ENCODE assay signal across 11 mouse cellular contexts in the genomic region with DNA sequence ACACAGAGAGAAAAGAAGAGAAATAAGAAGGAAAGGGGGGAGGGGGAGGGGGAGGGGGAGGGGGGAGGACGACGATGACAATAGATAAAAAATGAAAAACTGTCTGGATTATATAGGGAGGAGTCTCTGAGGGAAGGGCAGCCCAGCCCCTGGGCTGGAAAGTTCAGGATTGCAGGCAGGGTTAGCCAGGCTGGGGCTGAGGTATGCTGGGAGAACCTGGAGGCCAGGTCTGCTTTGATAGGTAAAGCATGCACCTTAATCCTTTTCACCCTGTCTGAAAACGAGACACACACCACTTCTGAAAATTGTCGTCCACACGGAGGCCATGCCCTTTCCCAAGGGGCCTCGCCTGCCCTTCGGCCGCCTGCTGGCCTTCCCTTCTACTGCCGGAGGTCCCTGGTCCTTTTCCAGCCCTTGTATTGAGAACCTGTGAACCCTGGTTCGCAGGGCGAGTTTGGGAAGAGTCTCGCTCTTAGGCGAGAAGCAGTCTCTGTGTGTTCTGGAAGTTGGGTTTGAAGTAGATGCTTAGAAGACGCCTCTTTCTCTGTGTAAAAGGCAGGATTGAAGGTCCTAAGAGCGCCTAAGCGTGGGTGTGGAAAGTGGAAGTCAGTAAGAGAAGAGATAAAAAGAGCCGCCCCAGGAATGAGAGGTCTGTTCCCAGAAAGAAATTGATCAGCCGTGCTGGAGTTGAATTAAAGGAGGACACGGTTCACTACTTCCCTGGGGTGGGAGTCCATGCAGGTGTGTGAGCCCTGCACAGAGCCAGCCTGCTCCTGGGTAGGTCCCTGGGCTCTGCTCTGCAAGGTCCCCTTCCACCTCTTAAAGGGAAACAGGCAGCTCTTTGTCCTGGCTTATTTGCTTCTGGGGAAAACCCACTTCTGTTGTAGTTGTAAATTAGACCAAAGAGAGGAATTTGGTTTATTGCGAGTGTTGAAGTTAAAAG.
DNase-seq lines count a peak whose midpoint lies in the region; ATAC-seq and TF ChIP-seq lines count a peak whose summit lies in the region.
"Had no signal": no experiment of that assay in that cellular context is flagged by ENCODE, and none has a peak within 500 bp of the region (broad histone marks: within the 10 kb centered on the region; RNA-seq: fewer than 3 reads in every experiment).

No protein-coding gene starts in this region.

- TF ChIP-seq CTCF in hindbrain, postnatal 0 days (IDR thresholded peaks at IDR 0.05; ENCODE audit: low read depth) = no peak

- ATAC-seq in heart, embryonic 16.5 days (replicated peaks; ENCODE audit: extremely low read depth, insufficient read depth, low FRiP score) = no peak
- no peak for ATAC-seq in hindbrain, postnatal 0 days
- 0 out of 2 replicates have a peak, but pooled peaks have one; percentile 48 for ATAC-seq in midbrain, embryonic 11.5 days (ENCODE audit: low FRiP score)

- peak overlapping the region; percentile 65 for H3K27ac ChIP-seq in heart, embryonic 16.5 days (ENCODE audit: low read length)
- H3K27ac ChIP-seq in embryonic facial prominence, embryonic 10.5 days (replicated peaks) = peak overlapping the region; percentile 36
- H3K27ac ChIP-seq in hindbrain, postnatal 0 days = peak overlapping the region; percentile 38; the same call in 1 of the 2 replicates
- H3K27ac ChIP-seq in midbrain, embryonic 11.5 days (ENCODE audit: low read depth, low read length) = no peak overlapping the region

- peaks cover 17% of the 10 kb centered on the region for H3K4me1 ChIP-seq in heart, embryonic 16.5 days (ENCODE audit: control insufficient read depth, insufficient read depth, low read length)
- H3K4me1 ChIP-seq in embryonic facial prominence, embryonic 10.5 days = peaks cover 60% of the 10 kb centered on the region
- H3K4me1 ChIP-seq in hindbrain, postnatal 0 days (ENCODE audit: insufficient read depth, low read length) = peaks cover 8% of the 10 kb centered on the region
- H3K4me1 ChIP-seq in midbrain, embryonic 11.5 days (ENCODE audit: control insufficient read depth, insufficient read depth, low read length) = no peaks in the 10 kb centered on the region

- no peak overlapping the region for H3K4me3 ChIP-seq in heart, embryonic 16.5 days (ENCODE audit: low read length)
- H3K4me3 ChIP-seq in embryonic facial prominence, embryonic 10.5 days = no peak overlapping the region
- H3K4me3 ChIP-seq in hindbrain, postnatal 0 days (ENCODE audit: low read length) = no peak overlapping the region
- no peak overlapping the region for H3K4me3 ChIP-seq in midbrain, embryonic 11.5 days (ENCODE audit: low read depth, low read length)
- H3K4me3 ChIP-seq: myocyte had no signal

- H3K36me3 ChIP-seq in heart, embryonic 16.5 days (ENCODE audit: control insufficient read depth, insufficient read depth) = no peaks in the 10 kb centered on the region
- peaks cover 20% of the 10 kb centered on the region for H3K36me3 ChIP-seq in embryonic facial prominence, embryonic 10.5 days (replicated peaks)
- no peaks in the 10 kb centered on the region for H3K36me3 ChIP-seq in hindbrain, postnatal 0 days (ENCODE audit: insufficient read depth, low read length)
- no peaks in the 10 kb centered on the region for H3K36me3 ChIP-seq in midbrain, embryonic 11.5 days (ENCODE audit: control insufficient read depth, insufficient read depth, low read length)

- no peak for DNase-seq in heart, postnatal 25 days (ENCODE audit: low spot score)
- DNase-seq in embryonic facial prominence, embryonic 10.5 days (ENCODE audit: low spot score) = peak; percentile 38
- DNase-seq in hindbrain, postnatal 0 days (ENCODE audit: low spot score) = no peak
- DNase-seq in midbrain, embryonic 11.5 days (ENCODE audit: low spot score, missing footprints) = no peak
- no peak for DNase-seq in right cerebral cortex, postnatal 4 days
- DNase-seq in embryo, embryonic 10.5 days (ENCODE audit: low spot score) = no peak
- DNase-seq in cerebellum, postnatal 10 days = no peak
- DNase-seq: adrenal gland, adult 8-10 months; cerebellum, adult 9-10 months had no signal

- no peaks in the 10 kb centered on the region for H3K27me3 ChIP-seq in heart, embryonic 16.5 days (ENCODE audit: control insufficient read depth, insufficient read depth, low read length)
- H3K27me3 ChIP-seq in embryonic facial prominence, embryonic 10.5 days (replicated peaks; ENCODE audit: low read depth, poor library complexity, severe bottlenecking) = no peaks in the 10 kb centered on the region
- no peaks in the 10 kb centered on the region for H3K27me3 ChIP-seq in hindbrain, postnatal 0 days (ENCODE audit: insufficient read depth, low read length)
- H3K27me3 ChIP-seq in midbrain, embryonic 11.5 days (ENCODE audit: control insufficient read depth, insufficient read depth, low read length) = no peaks in the 10 kb centered on the region

- WGBS in heart, embryonic 16.5 days = 50% methylated on average over 20 of the region's 20 CpGs
- 31% methylated on average over 20 of the region's 20 CpGs for WGBS in embryonic facial prominence, embryonic 10.5 days
- 51% methylated on average over 20 of the region's 20 CpGs for WGBS in hindbrain, postnatal 0 days
- WGBS in midbrain, embryonic 11.5 days = 32% methylated on average over 20 of the region's 20 CpGs

- intact Hi-C loops in heart, postnatal 25 days (cut with DNase I) = loop anchor here (5.0 kb wide), 2 partner anchors 33 to 48 kb away; no protein-coding TSS in a partner anchor

- peak overlapping the region; percentile 14 for H3K9ac ChIP-seq in heart, embryonic 16.5 days (ENCODE audit: low read length)
- H3K9ac ChIP-seq in hindbrain, postnatal 0 days (replicated peaks; ENCODE audit: low read length) = no peak overlapping the region
- H3K9ac ChIP-seq in midbrain, embryonic 11.5 days (ENCODE audit: low read length) = no peak overlapping the region

- H3K9me3 ChIP-seq in heart, embryonic 16.5 days (replicated peaks; ENCODE audit: control insufficient read depth, low read length) = no peaks in the 10 kb centered on the region
- no peaks in the 10 kb centered on the region for H3K9me3 ChIP-seq in embryonic facial prominence, embryonic 10.5 days
- H3K9me3 ChIP-seq in hindbrain, postnatal 0 days (ENCODE audit: low read length) = no peaks in the 10 kb centered on the region
- no peaks in the 10 kb centered on the region for H3K9me3 ChIP-seq in midbrain, embryonic 11.5 days (ENCODE audit: control insufficient read depth, low read length)

- peak overlapping the region; percentile 36 for H3K4me2 ChIP-seq in heart, embryonic 16.5 days (ENCODE audit: low read depth, low read length)
- no peak overlapping the region for H3K4me2 ChIP-seq in hindbrain, postnatal 0 days (ENCODE audit: low read depth, low read length)
- H3K4me2 ChIP-seq in midbrain, embryonic 11.5 days = no peak overlapping the region
